Mouse (Mus musculus) kidney, adult 8-10 months (tissue): Measurements from ENCODE around the gene Naglu.

Source experiments
- DNase-seq, 2 experiments: peaks; one replicate each; pipeline ENCODE4 v3.0.0; 2022

Naglu gene

DNA sequence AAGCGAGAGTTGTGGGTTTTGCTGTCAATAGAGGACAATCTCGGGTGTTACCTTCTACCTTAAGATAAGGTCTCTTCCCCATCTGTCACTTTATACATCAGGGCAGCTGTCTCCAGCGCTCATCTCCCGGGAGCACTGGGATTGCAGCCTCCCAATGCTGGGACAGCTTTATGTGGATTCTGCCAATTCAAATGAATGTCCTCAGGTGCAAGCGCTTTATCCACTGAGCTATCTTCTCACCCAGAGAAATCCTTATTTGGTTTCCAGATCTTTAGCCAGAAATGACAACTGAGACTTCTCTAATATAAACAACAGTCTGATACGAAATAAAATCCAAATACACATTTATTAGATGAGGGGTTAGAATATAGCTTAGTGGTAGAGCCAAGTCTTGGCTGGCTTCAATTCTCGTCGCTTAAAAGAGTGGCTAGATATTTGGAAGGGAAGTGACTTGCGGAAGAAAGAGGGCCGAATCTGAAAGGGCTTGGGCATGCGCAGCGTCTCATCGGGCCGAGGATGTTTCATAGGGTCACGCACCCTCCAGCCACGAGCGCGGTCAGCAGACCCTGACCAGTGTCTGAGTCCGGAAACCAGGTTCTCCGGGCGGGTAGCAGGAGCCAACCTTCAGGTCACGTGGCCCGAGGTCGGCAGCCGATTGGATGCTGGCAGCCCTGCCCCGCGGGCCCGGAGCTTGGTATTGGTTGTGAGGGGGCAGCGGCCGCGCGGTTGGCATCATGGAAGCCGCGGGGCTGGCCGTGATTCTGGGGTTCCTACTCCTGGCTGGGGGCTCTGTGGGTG, at the start of gene Naglu:
Gene Naglu, plus strand, starts transcription at position 622 of the 798 bp plus-strand sequence.
- DNase-seq = peak; percentile 97

DNA sequence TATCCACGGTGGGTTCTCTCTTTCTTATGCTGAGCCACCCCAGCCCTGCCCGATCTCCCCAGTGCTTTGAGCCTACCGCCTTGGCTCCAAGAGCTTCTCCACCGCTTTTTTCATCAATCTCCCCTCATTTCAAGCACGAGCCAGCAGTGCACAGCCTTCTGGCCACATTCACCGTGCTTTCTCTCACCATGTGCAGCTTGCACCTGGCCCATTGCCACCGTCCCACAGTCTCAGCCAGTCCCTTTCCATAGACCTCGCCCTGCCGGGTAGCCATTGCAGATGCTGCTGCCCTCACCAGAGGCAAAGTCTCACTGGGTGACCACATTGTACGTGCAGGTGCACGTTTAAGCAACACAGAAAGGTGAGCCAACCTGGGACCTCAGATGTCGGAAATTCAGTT, 46.4 kb upstream of the Naglu start:
- DNase-seq = no peak

DNA sequence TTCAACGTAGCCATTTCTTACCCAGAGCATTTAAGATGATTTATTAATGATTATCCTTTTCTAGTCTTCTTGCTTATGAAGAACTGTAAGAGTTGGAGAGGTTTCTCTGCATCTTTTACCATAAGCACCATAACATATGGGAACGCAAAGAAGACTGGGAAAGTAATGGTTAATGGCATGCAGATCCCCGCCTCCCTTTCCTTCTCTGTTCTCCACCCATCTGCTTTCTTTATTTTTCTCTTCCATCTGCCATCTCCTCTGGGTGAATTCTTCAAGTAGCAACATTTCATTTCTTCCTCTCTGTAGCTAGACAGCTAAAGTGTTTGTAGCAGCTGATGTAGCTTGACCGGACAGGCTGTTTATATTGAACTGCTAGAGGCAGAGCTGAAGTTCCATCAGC, 45.8 kb upstream of the Naglu start:
- no peak for DNase-seq

DNA sequence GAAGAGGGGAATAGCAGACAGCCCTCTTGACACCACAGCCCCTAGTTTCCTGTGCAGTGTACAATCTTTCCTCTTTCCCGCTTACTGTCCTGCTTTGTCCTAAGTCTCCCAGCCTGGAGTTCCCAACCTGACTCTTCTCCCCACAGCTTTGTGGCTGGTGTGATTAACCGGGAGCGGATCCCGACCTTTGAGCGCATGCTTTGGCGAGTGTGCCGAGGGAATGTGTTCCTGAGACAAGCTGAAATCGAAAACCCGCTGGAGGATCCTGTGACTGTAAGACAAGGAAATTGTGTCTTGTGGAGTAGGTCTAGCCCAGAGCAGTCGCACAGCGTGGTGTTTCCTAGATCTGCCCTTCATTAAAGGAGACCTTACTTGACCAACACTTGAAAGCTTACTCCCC, 42.7 kb upstream of the Naglu start:
- DNase-seq = no peak

DNA sequence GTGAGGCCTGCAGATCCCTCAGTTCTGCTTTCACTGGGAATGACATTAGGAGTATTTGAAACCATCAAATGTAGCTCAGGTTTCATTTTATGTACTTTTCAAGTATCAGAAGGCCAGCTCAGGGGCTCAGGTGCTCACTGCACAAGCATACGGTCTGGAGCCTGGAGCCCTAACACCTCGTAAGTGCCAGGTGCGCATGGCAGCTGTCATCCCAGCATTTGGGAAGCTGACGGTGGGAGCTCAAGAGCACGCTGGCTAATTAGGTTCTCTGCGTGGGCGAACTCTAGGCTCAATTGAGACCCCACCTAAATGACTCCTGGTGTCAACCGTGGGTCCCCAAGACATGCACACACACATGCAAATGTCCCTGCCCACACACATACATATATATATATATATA, 40.5 kb upstream of the Naglu start:
- DNase-seq = no peak

DNA sequence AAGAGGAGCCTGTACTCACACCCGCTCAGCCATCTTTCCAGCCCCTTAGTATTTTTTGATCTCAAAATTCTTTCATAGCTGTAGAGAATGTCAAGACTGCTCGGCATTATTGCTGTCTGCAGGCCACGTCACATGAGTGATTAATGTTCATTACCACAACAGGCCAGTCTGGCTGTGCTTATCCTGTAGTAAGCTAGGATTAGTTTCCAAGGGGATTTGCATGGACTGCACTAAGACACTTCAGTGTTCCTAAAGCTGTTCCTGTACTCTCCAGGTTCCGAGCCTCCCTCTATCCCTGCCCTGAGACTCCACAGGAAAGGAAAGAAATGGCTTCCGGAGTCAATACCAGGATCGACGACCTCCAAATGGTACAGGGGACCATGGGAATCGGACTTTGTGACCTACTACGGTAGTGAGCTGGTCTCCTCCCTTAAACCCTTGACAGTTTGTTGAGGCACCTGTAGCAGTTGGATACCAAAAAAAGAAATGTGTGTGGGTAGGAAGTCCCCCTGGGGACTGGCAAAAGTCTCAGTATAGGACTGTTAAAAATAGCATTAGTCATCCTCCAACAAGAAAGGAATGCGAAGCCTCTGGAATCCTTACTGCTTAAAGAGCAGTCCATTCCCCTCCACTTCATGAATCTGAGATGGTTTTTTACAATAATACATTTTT, 39.5 kb upstream of the Naglu start:
- no peak for DNase-seq

DNA sequence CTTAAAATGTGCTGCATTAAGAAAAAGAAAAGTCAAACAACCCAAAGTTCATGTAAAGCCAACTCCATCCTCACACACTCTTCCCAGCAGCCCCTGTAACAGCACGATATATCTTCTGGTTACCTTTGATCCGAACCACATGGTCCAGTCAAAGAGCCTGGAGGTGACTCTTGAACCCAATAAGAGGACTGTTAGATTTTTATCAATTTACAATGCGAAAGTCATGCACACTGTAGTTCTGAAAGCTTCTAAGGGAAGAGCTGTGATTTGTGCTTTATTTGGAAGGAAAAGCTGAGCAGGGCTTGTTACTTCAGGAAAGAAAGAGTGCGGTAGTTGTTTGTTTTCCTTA, 39.0 kb upstream of the Naglu start:
- DNase-seq = no peak

DNA sequence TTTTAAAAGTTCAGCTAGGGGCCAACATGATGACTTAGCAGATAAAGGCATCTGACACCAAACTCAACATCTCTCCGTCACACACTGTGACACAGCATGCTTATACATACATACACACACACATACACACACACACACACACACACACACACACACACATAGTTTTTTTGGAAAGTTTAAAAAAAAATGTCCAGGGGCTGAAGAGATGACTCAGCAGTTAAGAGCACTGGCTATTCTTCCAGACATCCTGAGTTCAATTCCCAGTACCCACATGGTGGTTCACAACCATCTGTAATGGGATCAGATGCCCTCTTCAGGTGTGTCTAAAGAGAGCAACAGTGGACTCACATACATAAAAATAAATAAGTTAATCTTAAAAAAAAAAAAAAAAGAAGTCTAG, 38.3 kb upstream of the Naglu start:
- DNase-seq = no peak

DNA sequence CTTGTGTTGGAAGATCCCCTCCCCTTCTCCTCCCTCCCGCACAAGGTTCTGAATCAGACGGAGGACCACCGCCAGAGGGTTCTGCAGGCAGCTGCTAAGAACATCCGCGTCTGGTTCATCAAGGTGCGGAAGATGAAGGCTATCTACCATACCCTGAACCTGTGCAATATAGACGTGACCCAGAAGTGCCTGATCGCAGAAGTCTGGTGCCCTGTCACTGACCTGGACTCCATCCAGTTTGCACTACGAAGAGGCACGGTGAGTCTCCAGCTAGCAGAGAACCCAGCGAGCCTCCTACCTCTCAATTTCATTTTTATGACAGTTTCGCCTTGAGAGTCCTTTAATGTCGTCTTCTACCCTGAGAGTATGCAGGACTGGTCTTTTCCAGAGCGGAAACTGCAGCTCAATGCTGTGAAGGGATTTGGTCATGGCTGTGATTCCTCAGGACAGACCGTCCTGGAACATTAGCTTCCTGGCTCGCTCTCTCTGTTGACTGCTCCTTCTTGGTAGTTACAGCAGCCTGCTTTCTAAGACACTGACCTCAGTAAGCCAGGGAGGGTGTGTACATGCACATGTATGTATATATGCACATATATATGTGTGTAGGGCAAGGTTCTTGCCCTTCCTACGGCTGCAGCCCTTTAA, 35.8 kb upstream of the Naglu start:
- no peak for DNase-seq

DNA sequence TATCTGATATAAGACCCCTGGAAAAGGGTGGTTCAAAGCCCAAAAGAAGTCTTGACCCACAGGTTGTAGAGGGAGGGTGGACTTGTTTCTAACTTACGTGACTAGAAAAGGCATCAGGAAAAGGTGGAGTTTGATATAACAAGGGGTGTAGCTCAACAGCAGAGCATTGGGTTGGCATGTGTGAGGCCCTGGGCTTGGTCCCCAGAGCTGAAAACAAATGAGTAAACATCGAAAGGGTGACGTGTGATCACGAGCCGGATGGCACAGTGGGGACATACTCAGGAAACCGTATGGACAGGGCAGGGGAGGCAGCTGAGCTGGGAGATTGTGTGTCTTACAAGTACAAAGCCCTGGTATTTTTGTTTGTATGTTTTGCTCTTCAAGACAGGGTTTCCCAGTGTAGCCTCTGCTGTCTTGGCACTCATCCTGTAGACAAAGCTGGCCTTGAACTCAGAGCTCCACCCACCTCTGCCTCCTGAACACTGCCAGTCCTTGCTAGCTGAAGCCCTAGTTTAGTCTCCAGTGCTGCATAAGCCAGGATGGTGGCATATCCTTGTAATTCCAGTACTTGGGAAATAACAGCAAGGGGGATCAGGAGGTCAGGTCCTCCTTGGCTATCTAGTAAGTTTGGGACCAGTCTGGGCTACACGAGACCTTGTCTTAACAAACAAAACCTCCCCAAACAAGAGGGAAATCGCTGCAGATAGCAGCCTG, 35.0 kb upstream of the Naglu start:
- DNase-seq = no peak

DNA sequence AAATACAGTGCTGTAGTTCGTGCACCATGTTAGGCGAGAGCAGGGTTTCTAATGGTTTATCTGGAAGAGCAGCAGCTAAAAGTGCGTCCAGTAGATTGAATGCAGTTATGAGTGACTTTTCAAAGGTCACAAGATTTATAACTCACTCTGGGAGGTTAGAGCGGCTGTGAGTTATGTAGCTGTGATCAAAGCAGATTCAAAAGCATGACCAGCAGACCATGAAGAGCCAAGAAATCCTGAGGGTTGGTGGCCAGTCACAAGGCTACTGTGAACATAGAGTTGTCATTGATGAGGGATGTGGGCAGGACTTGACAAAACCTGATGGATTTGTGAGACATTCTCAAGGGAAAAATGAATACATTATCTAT, 34.5 kb upstream of the Naglu start:
- no peak for DNase-seq

DNA sequence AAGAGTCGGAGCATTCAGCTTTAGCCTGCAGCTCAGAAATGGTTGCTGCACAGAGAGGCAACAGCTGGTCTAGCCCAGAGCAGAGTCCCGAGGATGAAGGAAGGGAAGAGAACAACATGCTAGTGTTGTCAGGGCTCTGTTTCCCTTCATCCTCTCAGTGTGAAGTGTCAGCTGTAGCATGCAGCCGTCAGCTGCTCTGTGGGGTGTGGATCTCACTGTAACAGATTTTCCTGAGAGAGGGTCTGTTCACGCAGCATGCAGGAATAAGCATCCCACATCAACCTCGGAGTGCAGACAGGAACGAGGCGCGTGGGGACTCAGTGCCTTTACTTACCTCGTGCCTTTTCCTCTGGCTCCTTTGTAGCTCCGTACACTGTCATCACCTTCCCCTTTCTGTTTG, 32.0 kb upstream of the Naglu start:
- no peak for DNase-seq

DNA sequence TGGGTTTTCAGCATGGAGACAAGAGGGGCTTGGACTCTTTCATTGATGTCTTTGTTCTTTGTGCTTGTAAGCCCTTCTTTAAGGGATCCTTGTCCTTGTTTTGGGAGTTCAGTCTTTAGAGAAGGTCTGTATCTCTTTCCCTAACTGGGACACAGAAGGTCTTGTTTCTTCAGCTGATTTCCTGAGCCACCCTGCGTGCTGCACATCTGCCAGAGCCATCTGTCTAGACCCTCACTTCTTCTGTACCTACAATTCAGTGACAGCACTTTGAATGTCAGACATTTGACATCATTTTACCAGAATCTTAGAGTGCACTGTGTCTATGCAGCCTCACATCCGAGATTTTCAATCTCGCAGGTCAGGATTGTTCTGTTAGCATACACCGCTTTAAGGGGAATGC, 24.0 kb upstream of the Naglu start:
- no peak for DNase-seq

DNA sequence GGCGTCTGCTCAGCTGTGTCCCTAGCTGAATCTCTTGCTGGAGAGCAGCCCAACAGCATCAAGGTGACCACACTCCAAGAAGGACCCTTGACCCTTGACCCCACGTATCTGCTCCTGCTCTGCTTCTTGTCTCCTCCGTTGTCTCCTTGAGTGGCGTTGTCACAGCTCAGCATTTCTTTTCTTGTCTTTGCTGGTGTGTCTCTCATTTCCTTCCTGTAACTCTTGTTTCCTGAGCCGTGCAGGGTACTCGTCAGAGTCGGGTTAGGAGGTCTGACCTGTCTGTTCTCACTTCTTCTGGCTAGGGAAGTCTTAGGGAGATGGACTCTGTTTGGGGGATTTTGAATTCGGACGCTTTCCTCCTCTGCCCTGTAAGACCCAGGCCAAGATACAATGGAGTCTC, 23.4 kb upstream of the Naglu start:
- DNase-seq = no peak

DNA sequence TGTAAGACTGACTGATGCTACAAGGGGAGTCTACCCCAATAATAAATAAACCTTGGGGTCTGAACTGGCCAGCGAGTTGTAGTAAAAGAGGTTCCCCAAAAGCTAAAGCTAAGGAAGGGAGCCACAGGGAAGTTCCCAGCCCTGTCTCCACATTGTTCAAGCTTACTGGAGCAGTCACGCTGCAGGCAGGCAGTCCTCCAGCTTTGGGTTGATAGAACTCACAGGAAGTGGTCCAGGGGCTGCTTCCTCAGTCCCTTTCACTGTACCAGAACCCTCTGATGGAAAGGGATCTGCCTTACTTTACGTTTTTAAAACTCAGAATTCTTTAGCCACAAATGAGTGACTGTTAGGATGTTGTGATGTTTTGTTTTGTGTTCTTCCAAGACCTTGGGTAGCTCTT, 22.3 kb upstream of the Naglu start:
- no peak for DNase-seq

DNA sequence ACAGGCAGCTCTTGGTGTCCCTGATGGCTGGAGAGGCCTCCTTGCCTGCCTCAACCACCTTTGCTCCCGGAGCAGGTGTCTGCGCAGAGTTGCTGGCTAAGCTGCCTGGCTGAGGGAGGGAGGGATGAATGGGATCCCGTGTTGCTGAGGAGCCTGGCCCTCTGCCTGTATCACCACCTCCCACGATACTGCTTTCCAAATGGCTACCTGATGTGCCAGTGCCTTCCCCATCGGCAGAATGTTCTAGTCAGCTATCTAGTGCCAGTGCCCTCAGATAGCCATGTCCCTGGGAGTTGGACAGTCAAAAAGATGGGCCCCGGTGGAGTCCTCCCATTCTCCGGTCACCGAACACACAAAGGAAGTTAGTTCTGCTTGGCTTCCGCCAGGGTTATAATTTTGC, 19.5 kb upstream of the Naglu start:
- DNase-seq = no peak

DNA sequence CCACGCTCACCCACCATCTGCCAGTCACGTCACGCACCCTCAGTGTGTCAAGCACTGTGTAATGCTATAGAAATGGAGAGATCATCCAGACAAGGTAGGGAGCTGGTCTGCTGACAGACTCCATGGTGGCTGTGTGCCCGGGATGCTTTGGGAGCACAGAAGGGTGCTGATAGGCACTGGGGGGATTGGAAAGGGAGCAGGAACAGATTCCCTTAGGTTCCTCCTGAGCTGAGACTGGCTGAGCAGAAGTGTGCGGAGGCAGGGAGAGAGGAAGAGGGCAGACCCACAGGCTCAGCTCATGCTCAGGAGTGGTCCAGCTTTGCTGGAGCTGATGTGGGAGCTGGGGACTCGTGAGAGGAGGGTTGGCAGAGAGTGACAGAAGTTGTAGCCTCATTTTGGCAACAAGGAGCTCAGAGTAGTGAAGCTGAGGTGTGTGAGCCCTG, 18.7 kb upstream of the Naglu start:
- DNase-seq = no peak

DNA sequence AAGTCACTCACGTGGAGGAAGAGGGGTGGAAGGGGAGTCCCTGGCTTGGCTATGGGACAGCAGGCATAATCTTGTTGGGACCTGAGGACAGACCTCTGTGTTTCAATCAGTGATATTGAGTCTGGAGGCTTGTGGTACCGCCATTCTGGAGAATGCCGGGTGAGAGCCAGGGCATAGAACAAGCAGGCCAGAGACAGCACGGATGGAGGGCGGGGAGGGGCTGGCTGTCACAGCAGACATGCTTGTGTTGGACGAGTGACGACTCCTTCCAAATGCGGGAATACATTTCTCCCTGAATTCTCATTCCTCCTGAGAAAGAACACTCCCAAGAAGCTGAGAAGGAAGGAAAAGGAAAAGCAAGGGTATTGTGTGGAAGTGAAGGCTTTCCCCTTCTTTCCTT, 18.2 kb upstream of the Naglu start:
- DNase-seq = no peak

DNA sequence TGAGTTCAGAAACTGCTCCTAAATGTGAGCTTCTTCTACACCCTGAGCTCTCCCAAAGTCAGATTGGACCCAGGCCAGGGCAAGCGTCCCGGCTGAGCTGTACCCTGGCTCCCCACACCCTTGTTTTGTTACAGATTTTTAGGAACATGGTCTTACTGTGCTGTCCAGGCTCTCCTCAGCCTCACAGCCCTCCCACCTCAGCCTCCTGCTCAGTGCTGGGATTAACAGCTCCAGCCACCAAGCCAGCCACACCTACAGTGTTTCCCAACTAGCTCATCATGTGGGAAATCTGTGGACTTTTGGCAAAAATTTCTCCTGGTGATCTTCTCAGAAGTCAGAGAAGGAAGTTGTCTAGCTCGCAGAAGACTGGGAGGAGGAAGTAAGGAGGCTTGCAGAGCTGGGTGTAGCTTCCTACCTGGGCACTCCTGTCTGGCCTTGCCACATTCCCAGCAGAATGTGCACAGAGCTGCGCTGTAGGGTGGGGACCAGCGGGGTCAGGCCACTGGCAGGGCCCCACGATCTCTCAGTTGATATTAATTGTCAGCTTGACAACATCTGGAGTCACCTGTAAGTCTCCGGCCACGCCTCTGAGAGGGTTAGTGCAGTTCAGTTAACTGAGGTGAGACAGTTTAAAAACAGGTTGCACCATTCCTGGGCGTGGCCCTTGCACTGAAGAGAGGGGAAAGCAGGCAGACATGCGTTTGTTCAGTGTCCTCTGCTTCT, 16.9 kb upstream of the Naglu start:
- no peak for DNase-seq

DNA sequence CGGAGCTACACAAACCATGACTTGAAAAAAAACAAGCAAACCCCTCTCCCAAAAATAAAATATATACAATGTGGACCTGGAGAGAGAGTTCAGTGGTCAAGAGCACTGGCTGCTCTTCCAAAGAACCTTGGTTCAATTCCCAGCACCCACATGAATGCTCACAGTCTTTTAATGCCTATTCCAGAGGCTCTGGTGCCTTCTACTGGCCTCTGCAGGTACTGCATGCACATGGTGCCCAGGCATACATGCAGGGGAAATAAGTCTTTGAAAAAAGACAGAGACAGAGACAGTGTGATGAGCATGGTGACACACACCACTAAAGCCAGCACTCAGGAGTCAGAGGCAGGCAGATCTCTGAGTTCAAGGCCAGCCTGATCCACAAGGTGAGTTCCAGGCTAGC, 15.8 kb upstream of the Naglu start:
- no peak for DNase-seq

DNA sequence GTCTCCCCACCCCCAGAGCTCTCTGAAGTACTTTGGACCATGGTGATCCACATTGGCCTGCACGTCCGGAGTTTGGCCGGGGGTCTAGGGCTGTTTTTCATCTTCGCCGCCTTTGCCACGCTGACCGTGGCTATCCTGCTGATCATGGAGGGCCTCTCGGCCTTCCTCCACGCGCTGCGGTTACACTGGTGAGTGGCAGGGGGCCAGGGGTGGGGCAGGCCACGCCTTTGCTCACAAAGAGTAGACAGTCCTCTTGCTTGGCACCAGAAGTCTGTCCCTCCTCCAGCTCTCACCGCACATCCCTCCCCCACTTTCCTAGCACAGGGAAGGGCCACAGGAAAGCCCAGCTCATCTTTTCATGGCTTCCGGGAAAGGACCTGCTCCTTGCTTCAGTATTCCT, 14.4 kb upstream of the Naglu start:
- no peak for DNase-seq

DNA sequence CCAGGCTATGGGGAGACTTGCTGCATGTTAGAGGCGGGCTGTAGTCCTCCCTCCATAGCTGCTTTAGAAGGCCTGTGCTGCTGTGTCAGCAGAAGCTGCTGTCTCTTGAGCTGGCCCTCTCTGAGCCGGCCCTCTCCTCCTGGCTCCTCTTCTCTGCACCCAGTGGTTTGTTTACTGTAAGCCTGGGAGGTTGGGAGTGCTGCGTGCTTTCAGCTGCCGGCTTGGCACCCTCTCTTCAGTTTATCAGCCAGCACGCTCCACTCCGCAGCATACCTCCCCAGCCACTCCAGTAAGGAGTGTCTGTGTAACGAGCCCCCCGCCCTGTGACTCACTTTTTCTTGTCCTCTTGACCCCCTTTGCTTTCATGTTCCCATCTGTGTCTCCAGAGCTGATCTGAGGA, 12.9 kb upstream of the Naglu start:
- no peak for DNase-seq

DNA sequence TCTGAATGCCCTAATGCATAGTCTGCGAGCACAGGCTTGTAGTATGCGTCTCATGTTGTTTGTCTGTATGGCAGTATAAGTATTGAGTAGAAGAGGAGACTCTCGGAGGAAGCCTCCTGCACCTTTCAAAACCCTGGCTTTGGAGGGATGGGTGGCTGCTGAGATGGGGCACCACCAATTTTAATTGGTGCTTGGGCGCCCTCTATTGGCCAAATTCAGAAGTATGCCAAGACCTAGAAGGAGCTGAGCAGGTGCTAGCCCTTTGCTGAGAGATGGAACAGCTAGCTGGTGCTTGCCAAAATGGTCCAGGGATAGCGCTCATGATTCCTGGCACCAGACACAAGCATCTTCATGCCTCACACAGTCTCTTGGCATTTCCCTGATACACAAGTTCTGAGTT, 12.0 kb upstream of the Naglu start:
- DNase-seq = peak; percentile 65 to 87
